Mouse (Mus musculus) frontal cortex, postnatal 36 days (tissue): Measurements from ENCODE around the gene Frem3.
A peak's percentile ranks its signal among the peaks of the same experiment; 100 is the strongest.

ENCODE experiments used
- DNase-seq, 2 experiments: peaks; one replicate each; pipeline ENCODE4 v3.0.0; 2022; ENCODE audit warnings: low spot score in 2 of 2

Frem3 gene

GRCm38 (mm10) chr8:80610549-80611440, at the start of gene Frem3:
Frem3 (plus strand) TSS chr8:80611080.
- DNase-seq: peak; percentile 3 to 9

- no peak for DNase-seq
Measured at GRCm38 (mm10) chr8:80564205-80564839, 46.6 kb upstream of the Frem3 start.

- DNase-seq: no peak
Measured at GRCm38 (mm10) chr8:80567471-80567870, 43.4 kb upstream of the Frem3 start.

- DNase-seq: peak in 1 of 2 experiments; percentile 1
Measured at GRCm38 (mm10) chr8:80568243-80568995, 42.5 kb upstream of the Frem3 start.

- DNase-seq: no peak
Measured at GRCm38 (mm10) chr8:80572417-80573061, 38.3 kb upstream of the Frem3 start.

- no peak for DNase-seq
Measured at GRCm38 (mm10) chr8:80577126-80577525, 33.8 kb upstream of the Frem3 start.

- DNase-seq: no peak
Measured at GRCm38 (mm10) chr8:80579038-80579437, 31.8 kb upstream of the Frem3 start.

- DNase-seq: no peak
Measured at GRCm38 (mm10) chr8:80592626-80593025, 18.3 kb upstream of the Frem3 start.

GRCm38 (mm10) chr8:80600600-80601170, 10.2 kb upstream of the Frem3 start:
- DNase-seq: no peak

- no peak for DNase-seq
Measured at GRCm38 (mm10) chr8:80601886-80602285, 9.0 kb upstream of the Frem3 start.

- no peak for DNase-seq
Measured at GRCm38 (mm10) chr8:80607082-80607481, 3.8 kb upstream of the Frem3 start.

GRCm38 (mm10) chr8:80611441-80611751, 516 bp downstream of the Frem3 start:
- DNase-seq: no peak

- no peak for DNase-seq
Measured at GRCm38 (mm10) chr8:80619787-80620186, 8.9 kb downstream of the Frem3 start.

GRCm38 (mm10) chr8:80647394-80647793, 36.5 kb downstream of the Frem3 start:
- DNase-seq: no peak

GRCm38 (mm10) chr8:80657639-80658038, 46.8 kb downstream of the Frem3 start:
- no peak for DNase-seq

- no peak for DNase-seq
Measured at GRCm38 (mm10) chr8:80661055-80661454, 50.2 kb downstream of the Frem3 start.

GRCm38 (mm10) chr8:80663476-80663875, 52.6 kb downstream of the Frem3 start:
- no peak for DNase-seq

GRCm38 (mm10) chr8:80669277-80669901, 58.5 kb downstream of the Frem3 start:
- DNase-seq: no peak

GRCm38 (mm10) chr8:80682594-80682993, 71.7 kb downstream of the Frem3 start:
- no peak for DNase-seq

GRCm38 (mm10) chr8:80683756-80684335, 73.0 kb downstream of the Frem3 start:
- DNase-seq: no peak

GRCm38 (mm10) chr8:80688141-80688540, 77.3 kb downstream of the Frem3 start:
- DNase-seq: peak; percentile 52 to 67
